Mouse (Mus musculus) brain, embryonic 14.5 days (tissue): ENCODE measurements around the gene Prr5.

ENCODE experiments used
- CTCF ChIP-seq: fragments of 200-500 bp; IDR thresholded peaks from 2 replicates; pipeline ENCODE4 v1.5.1; 2012; ENCODE audit warnings: inconsistent platforms, mild to moderate bottlenecking, moderate library complexity, borderline replicate concordance; ENCODE audit not compliant: insufficient read depth, insufficient read length; ENCODE audit errors: extremely low read depth
- POLR2A ChIP-seq: fragments of 200-500 bp; IDR thresholded peaks from 2 replicates; pipeline ENCODE4 v1.6.1; 2012; ENCODE audit warnings: mild to moderate bottlenecking, inconsistent platforms, borderline replicate concordance; ENCODE audit not compliant: poor library complexity, insufficient read depth, insufficient read length, severe bottlenecking; ENCODE audit errors: extremely low read depth

DNA sequence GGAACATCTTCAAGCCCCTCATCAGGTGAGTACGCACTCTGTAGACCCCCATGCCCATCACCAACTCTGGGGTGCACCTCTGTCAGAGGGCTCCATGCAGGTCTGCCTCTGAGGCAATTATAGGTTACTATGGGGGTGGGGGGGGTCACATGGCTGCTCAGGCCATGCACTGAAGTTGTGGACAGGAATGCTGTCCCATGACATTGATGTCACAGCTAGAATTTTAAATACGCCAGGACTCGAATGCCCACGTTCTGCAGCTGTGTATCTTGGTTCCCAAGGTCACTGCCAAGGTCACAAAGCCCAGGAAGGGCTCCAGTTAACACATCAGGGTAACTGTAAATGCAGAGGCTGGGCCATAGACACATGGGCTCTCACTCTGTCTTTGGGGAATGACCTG, 76.4 kb downstream of the Prr5 start:
- no peak for TF ChIP-seq CTCF
- no peak for TF ChIP-seq POLR2A
